Mouse (Mus musculus): ENCODE measurements around the gene Sept11.

- TF ChIP-seq CTCF (IDR thresholded peaks at IDR 0.05; ENCODE audit: control insufficient read depth, insufficient read depth, insufficient read length): no peak
- TF ChIP-seq USF1 (IDR thresholded peaks at IDR 0.05; ENCODE audit: low read depth): no peak
- no peak for TF ChIP-seq CEBPB (IDR thresholded peaks at IDR 0.05; ENCODE audit: low read depth)
- TF ChIP-seq MYOD1 (IDR thresholded peaks at IDR 0.05; ENCODE audit: control insufficient read depth, insufficient read length, low read depth): no peak
These were observed 7.3 kb upstream of the Sept11 start for GRCm38 (mm10) chr5:93085900-93086299.
